Mouse (Mus musculus) lung, postnatal 10 days (tissue): ENCODE results near the gene Vwc2l.

ENCODE experiments used
- DNase-seq: peaks from one replicate; pipeline ENCODE4 v3.0.0; 2021

Vwc2l gene

DNA sequence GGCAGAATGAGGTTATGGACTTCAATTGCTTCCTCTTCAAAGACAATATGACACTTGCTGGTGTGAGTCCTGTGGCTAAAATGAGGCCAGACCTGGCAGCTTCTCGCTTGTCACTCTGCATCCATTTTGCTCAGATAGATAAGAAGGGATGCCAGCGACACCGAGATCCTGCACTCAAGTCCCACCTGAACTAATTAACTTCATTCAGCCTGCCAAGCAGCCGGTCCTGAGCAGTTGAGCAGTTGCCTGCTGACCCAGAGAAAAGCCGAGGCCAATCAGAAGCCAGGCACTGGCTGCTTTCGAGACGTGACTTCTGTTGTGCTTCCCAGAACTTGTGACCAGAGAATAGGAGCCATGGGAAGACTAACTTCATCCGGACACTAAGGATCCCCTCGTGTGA lies 187.6 kb downstream of the Vwc2l start:
- DNase-seq, result no peak

DNA sequence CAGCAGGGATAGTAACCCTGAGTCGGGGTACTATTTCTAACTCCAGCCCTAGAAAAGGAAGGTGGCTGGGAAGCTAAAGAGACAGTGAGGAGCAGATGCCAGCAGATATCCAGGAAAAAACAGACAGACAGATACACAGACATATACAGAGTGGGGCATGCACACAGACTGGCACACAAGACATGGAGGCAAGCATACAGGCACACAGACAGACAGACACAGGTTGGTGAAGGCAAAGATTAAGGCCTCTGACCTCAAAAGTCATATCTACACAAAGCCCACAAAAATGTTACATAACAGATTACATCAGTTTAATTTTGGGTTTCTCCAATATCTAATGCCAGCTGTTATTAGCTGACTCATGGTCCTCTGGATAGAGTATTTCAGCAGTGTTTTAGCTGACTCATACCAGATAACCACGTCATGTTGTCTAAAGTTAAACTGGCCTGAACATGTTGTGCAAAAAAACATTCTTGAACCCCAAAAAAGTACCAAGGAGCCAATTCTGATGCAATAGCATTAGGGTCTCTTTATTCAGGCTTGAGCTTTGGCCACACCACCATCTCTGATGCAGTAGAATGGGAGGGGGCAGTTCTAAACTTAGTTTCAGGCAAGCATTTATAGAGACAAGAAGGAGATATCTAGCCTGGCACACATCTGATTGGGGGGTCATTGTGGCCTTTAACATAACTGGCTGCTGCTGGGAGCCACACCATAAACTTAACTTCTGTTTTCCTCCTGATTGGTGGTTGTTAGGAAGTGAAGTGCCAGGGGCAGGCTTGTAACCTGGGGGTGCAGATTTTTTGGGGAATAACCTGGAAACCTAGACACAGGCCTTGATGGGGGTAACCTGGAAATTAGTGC lies 192.9 kb downstream of the Vwc2l start:
- DNase-seq, result no peak

DNA sequence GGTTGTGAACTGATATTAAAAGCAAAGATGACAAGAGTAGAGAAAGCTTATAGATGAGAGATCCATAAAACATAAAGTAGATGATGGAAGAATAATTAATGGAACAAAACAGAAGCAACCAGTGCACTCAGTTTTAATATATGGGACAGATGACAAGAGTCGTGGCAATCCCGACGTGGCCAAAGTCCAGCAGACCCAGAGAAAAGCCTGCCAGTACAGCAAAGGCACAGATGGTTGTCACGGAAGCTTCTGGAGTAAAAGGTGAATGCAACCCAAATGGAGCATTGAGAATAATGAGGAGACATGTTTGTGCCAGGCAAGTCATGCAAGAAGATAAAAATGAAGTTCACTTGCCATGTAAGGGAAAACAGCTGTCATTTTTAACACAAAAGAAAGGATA lies 207.5 kb downstream of the Vwc2l start:
- no peak for DNase-seq
